Mouse (Mus musculus) forebrain, embryonic 16.5 days (tissue): ENCODE results near the gene Tacc2. TPM values are rescaled to one million over a fixed set of nuclear protein-coding genes. Genes with fewer than 3 reads are reported as not detected.
"Not testable (repeated sequence)": the region's sequence is repeated elsewhere in the genome, so short reads cannot be mapped to it uniquely, and the experiment has no call there.

Experiments used
- ATAC-seq: fragments of 200-750 bp; cut with Nextera tagmentation; 2 replicates; pipeline ENCODE4 v1.8.0; 2017; ENCODE audit warnings: mild to moderate bottlenecking, moderate library complexity
- H3K27ac ChIP-seq: fragments of 300-500 bp; sonication (generic); 2 replicates; pipeline ENCODE4 v1.5.1; 2014; ENCODE audit warnings: low read length, control low read depth
- H3K27me3 ChIP-seq: fragments of 300-500 bp; sonication (generic); replicated peaks from 2 replicates; pipeline ENCODE4 v1.6.1; 2014; ENCODE audit warnings: low read length; ENCODE audit not compliant: control insufficient read depth, insufficient read depth
- H3K36me3 ChIP-seq: fragments of 300-500 bp; sonication (generic); 2 replicates; pipeline ENCODE4 v1.6.1; 2014; ENCODE audit not compliant: control insufficient read depth, insufficient read depth
- H3K4me1 ChIP-seq: fragments of 300-500 bp; sonication (generic); replicated peaks from 2 replicates; pipeline ENCODE4 v1.6.1; 2014; ENCODE audit warnings: low read length; ENCODE audit not compliant: control insufficient read depth, insufficient read depth
- H3K4me2 ChIP-seq: fragments of 300-500 bp; sonication (generic); 2 replicates; pipeline ENCODE4 v1.6.1; 2014; ENCODE audit warnings: mild to moderate bottlenecking, low read length, control low read depth
- H3K4me3 ChIP-seq: fragments of 300-500 bp; sonication (generic); replicated peaks from 2 replicates; pipeline ENCODE4 v1.5.1; 2014; ENCODE audit warnings: mild to moderate bottlenecking, low read length, control low read depth
- H3K9ac ChIP-seq: fragments of 300-500 bp; sonication (generic); replicated peaks from 2 replicates; pipeline ENCODE4 v1.6.1; 2014; ENCODE audit warnings: low read depth, low read length, control low read depth
- H3K9me3 ChIP-seq: fragments of 300-500 bp; sonication (generic); 2 replicates; pipeline ENCODE4 v1.6.1; 2016; ENCODE audit warnings: low read length; ENCODE audit not compliant: control insufficient read depth
- WGBS: fragments of 180-500 bp; shearing (Covaris S2); extraction: QIAGEN DNeasy Blood & Tissue Kit; methylation state at CpG from one replicate; pipeline ENCODE4 v1.1.7; 2014; 5-methylcytosine and 5-hydroxymethylcytosine counted together
- polyA plus RNA-seq: library from polyadenylated mRNA; unstranded; fragments of >200 nt; fragmentation: Nextera tagmentation; extraction: Ambion mirVana; gene quantifications from 2 replicates; pipeline ENCODE4 v1.2.1, GENCODE M21; 2015

The Tacc2 gene
- polyA plus RNA-seq, 1 experiment from 2014 or later: 59.0 TPM

- Histone ChIP-seq H3K4me2 (no peak overlapping the region), H3K9me3 (no peaks in the 10 kb centered on the region), H3K9ac (no peak overlapping the region), H3K4me3 (no peak overlapping the region), H3K4me1 (peaks cover 3% of the 10 kb centered on the region), H3K36me3 (no peaks in the 10 kb centered on the region), H3K27me3 (no peaks in the 10 kb centered on the region), H3K27ac (no peak overlapping the region)
- no peak for ATAC-seq
- WGBS: 95% methylated on average over 5 of the region's 5 CpGs
Measured at GRCm38 (mm10) chr7:130664037-130664436, 86.8 kb downstream of the Tacc2 start.

GRCm38 (mm10) chr7:130664629-130665028 lies 87.4 kb downstream of the Tacc2 start:
- Histone ChIP-seq H3K27ac (no peak overlapping the region), H3K27me3 (no peaks in the 10 kb centered on the region), H3K36me3 (no peaks in the 10 kb centered on the region), H3K9ac (no peak overlapping the region), H3K4me3 (no peak overlapping the region), H3K9me3 (no peaks in the 10 kb centered on the region), H3K4me2 (no peak overlapping the region), H3K4me1 (peaks cover 9% of the 10 kb centered on the region)
- no peak for ATAC-seq
- 91% methylated on average over 5 of the region's 5 CpGs for WGBS

- Histone ChIP-seq H3K27me3 (no peaks in the 10 kb centered on the region), H3K4me1 (peaks cover 15% of the 10 kb centered on the region), H3K4me2 (no peak overlapping the region), H3K27ac (no peak overlapping the region), H3K9me3 (no peaks in the 10 kb centered on the region), H3K9ac (no peak overlapping the region), H3K4me3 (no peak overlapping the region), H3K36me3 (no peaks in the 10 kb centered on the region)
- ATAC-seq: no peak
- WGBS: 97% methylated on average over 9 of the region's 9 CpGs
Measured at GRCm38 (mm10) chr7:130665358-130665757, 88.1 kb downstream of the Tacc2 start.

- not testable (repeated sequence) for H3K4me2 ChIP-seq, H3K4me3 ChIP-seq, H3K27ac ChIP-seq, H3K27me3 ChIP-seq, H3K9ac ChIP-seq, H3K36me3 ChIP-seq, ATAC-seq, H3K9me3 ChIP-seq
- WGBS: 76% methylated on average over 1 of the region's 1 CpGs
- H3K4me1 ChIP-seq: peaks cover 15% of the 10 kb centered on the region
Measured at GRCm38 (mm10) chr7:130668013-130668412, 90.8 kb downstream of the Tacc2 start.

- peak overlapping the region; percentile 60 for H3K27ac ChIP-seq
- 49% methylated on average over 7 of the region's 7 CpGs for WGBS
- no peak overlapping the region for H3K4me2 ChIP-seq
- H3K4me3 ChIP-seq: no peak overlapping the region
- H3K27me3 ChIP-seq: no peaks in the 10 kb centered on the region
- H3K9me3 ChIP-seq: no peaks in the 10 kb centered on the region
- H3K4me1 ChIP-seq: peaks cover 15% of the 10 kb centered on the region
- H3K36me3 ChIP-seq: no peaks in the 10 kb centered on the region
- ATAC-seq: no peak
- H3K9ac ChIP-seq: no peak overlapping the region
Measured at GRCm38 (mm10) chr7:130668729-130669281, 91.6 kb downstream of the Tacc2 start.

GRCm38 (mm10) chr7:130669370-130669881 lies 92.2 kb downstream of the Tacc2 start:
- peak; percentile 47; the same call in 1 of the 2 replicates for ATAC-seq
- Histone ChIP-seq H3K4me1 (peaks cover 15% of the 10 kb centered on the region), H3K9ac (no peak overlapping the region), H3K4me2 (no peak overlapping the region), H3K9me3 (no peaks in the 10 kb centered on the region), H3K4me3 (no peak overlapping the region), H3K27me3 (no peaks in the 10 kb centered on the region), H3K27ac (peak overlapping the region; percentile 60), H3K36me3 (no peaks in the 10 kb centered on the region)
- 33% methylated on average over 8 of the region's 8 CpGs for WGBS

- H3K36me3 ChIP-seq: no peaks in the 10 kb centered on the region
- no peak overlapping the region for H3K27ac ChIP-seq
- ATAC-seq: no peak
- peaks cover 15% of the 10 kb centered on the region for H3K4me1 ChIP-seq
- H3K4me2 ChIP-seq: no peak overlapping the region
- H3K27me3 ChIP-seq: no peaks in the 10 kb centered on the region
- 78% methylated on average over 4 of the region's 4 CpGs for WGBS
- H3K9ac ChIP-seq: no peak overlapping the region
- no peaks in the 10 kb centered on the region for H3K9me3 ChIP-seq
- H3K4me3 ChIP-seq: no peak overlapping the region
Measured at GRCm38 (mm10) chr7:130670358-130670757, 93.1 kb downstream of the Tacc2 start.

- Histone ChIP-seq H3K4me3 (no peak overlapping the region), H3K9ac (no peak overlapping the region), H3K4me2 (no peak overlapping the region), H3K9me3 (no peaks in the 10 kb centered on the region), H3K36me3 (no peaks in the 10 kb centered on the region), H3K4me1 (peaks cover 15% of the 10 kb centered on the region), H3K27me3 (no peaks in the 10 kb centered on the region), H3K27ac (no peak overlapping the region)
- 66% methylated on average over 6 of the region's 6 CpGs for WGBS
- ATAC-seq: no peak
Measured at GRCm38 (mm10) chr7:130671301-130671700, 94.1 kb downstream of the Tacc2 start.

- Histone ChIP-seq H3K9me3 (no peaks in the 10 kb centered on the region), H3K9ac (no peak overlapping the region), H3K27me3 (no peaks in the 10 kb centered on the region), H3K4me2 (no peak overlapping the region), H3K27ac (no peak overlapping the region), H3K36me3 (no peaks in the 10 kb centered on the region), H3K4me3 (no peak overlapping the region), H3K4me1 (peaks cover 20% of the 10 kb centered on the region)
- peak; percentile 62 for ATAC-seq
- WGBS: 65% methylated on average over 9 of the region's 9 CpGs
Measured at GRCm38 (mm10) chr7:130673169-130674033, 96.2 kb downstream of the Tacc2 start.
